Mouse (Mus musculus) stomach, embryonic 16.5 days (tissue): ENCODE data around the gene Zfp790. TPM values are rescaled to one million over a fixed set of nuclear protein-coding genes. Genes with fewer than 3 reads are reported as not detected.

Experiments
- ATAC-seq: fragments of 200-750 bp; cut with Nextera tagmentation; 2 replicates; pipeline ENCODE4 v1.8.0; 2017; ENCODE audit warnings: moderate number of reproducible peaks, moderate TSS enrichment; ENCODE audit not compliant: insufficient read depth, low FRiP score
- H3K27ac ChIP-seq: fragments of 300-500 bp; sonication (generic); 2 replicates; pipeline ENCODE4 v1.5.1; 2014; ENCODE audit warnings: low read length
- H3K27me3 ChIP-seq: fragments of 300-500 bp; sonication (generic); 2 replicates; pipeline ENCODE4 v1.6.1; 2014; ENCODE audit warnings: low read length, control low read depth, mixed read lengths; ENCODE audit not compliant: control insufficient read depth, insufficient read depth
- H3K36me3 ChIP-seq: fragments of 300-500 bp; sonication (generic); 2 replicates; pipeline ENCODE4 v1.6.1; 2014; ENCODE audit warnings: low read length; ENCODE audit not compliant: control insufficient read depth, insufficient read depth
- H3K4me1 ChIP-seq: fragments of 300-500 bp; sonication (generic); 2 replicates; pipeline ENCODE4 v1.6.1; 2014; ENCODE audit warnings: low read length, control low read depth, mixed read lengths; ENCODE audit not compliant: control insufficient read depth, insufficient read depth
- H3K4me2 ChIP-seq: fragments of 300-500 bp; sonication (generic); 2 replicates; pipeline ENCODE4 v1.6.1; 2014; ENCODE audit warnings: low read depth, low read length, mixed read lengths
- H3K4me3 ChIP-seq: fragments of 300-500 bp; sonication (generic); replicated peaks from 2 replicates; pipeline ENCODE4 v1.5.1; 2014; ENCODE audit warnings: mild to moderate bottlenecking, low read length
- H3K9ac ChIP-seq: fragments of 300-500 bp; sonication (generic); 2 replicates; pipeline ENCODE4 v1.6.1; 2014; ENCODE audit warnings: low read length
- H3K9me3 ChIP-seq: fragments of 300-500 bp; sonication (generic); replicated peaks from 2 replicates; pipeline ENCODE4 v1.6.1; 2016; ENCODE audit warnings: low read length, control low read depth; ENCODE audit not compliant: control insufficient read depth
- whole genome bisulfite sequencing: fragments of 180-500 bp; shearing (Covaris S2); extraction: QIAGEN DNeasy Blood & Tissue Kit; methylation state at CpG from one replicate; pipeline ENCODE4 v1.1.7; 2014; 5-methylcytosine and 5-hydroxymethylcytosine counted together
- polyA plus RNA-seq: library from polyadenylated mRNA; unstranded; fragments of >200 nt; fragmentation: Nextera tagmentation; extraction: Ambion mirVana; gene quantifications from 2 replicates; pipeline ENCODE4 v1.2.1, GENCODE M21; 2015

Gene Zfp790
- polyA plus RNA-seq, 1 experiment from 2014 or later, result 13.0 TPM

- Histone ChIP-seq H3K4me3 (peak within 1 kb of the TSS; percentile 59), H3K9ac (peak within 1 kb of the TSS; percentile 74), H3K27me3 (no peaks in the 10 kb centered on the region), H3K4me1 (0 out of 2 replicates have a peak, but pooled peaks cover 10% of the 10 kb centered on the region), H3K4me2 (peak within 1 kb of the TSS; percentile 72), H3K36me3 (0 out of 2 replicates have a peak, but pooled peaks cover 3% of the 10 kb centered on the region), H3K27ac (peak within 1 kb of the TSS; percentile 77), H3K9me3 (no peaks in the 10 kb centered on the region; the same call in 1 of the 2 replicates)
- under 1% methylated on average over 45 of the region's 45 CpGs for WGBS
- ATAC-seq, result peak; percentile 98
Measured at GRCm38 (mm10) chr7:29783871-29784551, 31.9 kb upstream of the Zfp790 start, which contains the start of gene Zfp30. Zfp30 (plus strand) TSS chr7:29783998.

GRCm38 (mm10) chr7:29785023-29785422 lies 30.9 kb upstream of the Zfp790 start:
- Histone ChIP-seq H3K4me1 (0 out of 2 replicates have a peak, but pooled peaks cover 10% of the 10 kb centered on the region), H3K27me3 (no peaks in the 10 kb centered on the region), H3K9ac (peak overlapping the region; percentile 70), H3K4me2 (peak overlapping the region; percentile 72), H3K4me3 (peak overlapping the region; percentile 59), H3K9me3 (no peaks in the 10 kb centered on the region; the same call in 1 of the 2 replicates), H3K27ac (no peak overlapping the region), H3K36me3 (peaks cover 10% of the 10 kb centered on the region)
- ATAC-seq, result no peak
- 53% methylated on average over 8 of the region's 8 CpGs for WGBS

- H3K4me2 ChIP-seq, result peak overlapping the region; percentile 72
- no peaks in the 10 kb centered on the region; the same call in 1 of the 2 replicates for H3K9me3 ChIP-seq
- no peak for ATAC-seq
- H3K4me1 ChIP-seq, result 0 out of 2 replicates have a peak, but pooled peaks cover 10% of the 10 kb centered on the region
- peaks cover 13% of the 10 kb centered on the region for H3K36me3 ChIP-seq
- WGBS, result 69% methylated on average over 5 of the region's 5 CpGs
- no peak overlapping the region for H3K27ac ChIP-seq
- peak overlapping the region; percentile 59 for H3K4me3 ChIP-seq
- peak overlapping the region; percentile 70 for H3K9ac ChIP-seq
- H3K27me3 ChIP-seq, result no peaks in the 10 kb centered on the region
Measured at GRCm38 (mm10) chr7:29785888-29786287, 30.0 kb upstream of the Zfp790 start.

GRCm38 (mm10) chr7:29792906-29793305 lies 23.0 kb upstream of the Zfp790 start:
- Histone ChIP-seq H3K4me1 (no peaks in the 10 kb centered on the region), H3K27me3 (no peaks in the 10 kb centered on the region), H3K9ac (no peak overlapping the region), H3K27ac (no peak overlapping the region), H3K4me2 (no peak overlapping the region), H3K9me3 (0 out of 2 replicates have a peak, but pooled peaks cover 9% of the 10 kb centered on the region), H3K4me3 (no peak overlapping the region), H3K36me3 (peaks cover 25% of the 10 kb centered on the region)
- ATAC-seq, result no peak
- WGBS, result 40% methylated on average over 27 of the region's 27 CpGs

GRCm38 (mm10) chr7:29807046-29807445 lies 8.9 kb upstream of the Zfp790 start:
- Histone ChIP-seq H3K4me3 (no peak overlapping the region), H3K9ac (no peak overlapping the region), H3K36me3 (no peaks in the 10 kb centered on the region), H3K9me3 (no peaks in the 10 kb centered on the region), H3K4me2 (no peak overlapping the region), H3K27me3 (no peaks in the 10 kb centered on the region), H3K27ac (no peak overlapping the region), H3K4me1 (no peaks in the 10 kb centered on the region)
- WGBS, result 83% methylated on average over 5 of the region's 5 CpGs
- ATAC-seq, result no peak

- H3K9ac ChIP-seq, result no peak overlapping the region
- no peaks in the 10 kb centered on the region for H3K36me3 ChIP-seq
- WGBS, result 94% methylated on average over 1 of the region's 1 CpGs
Measured at GRCm38 (mm10) chr7:29812244-29812643, 3.7 kb upstream of the Zfp790 start.

GRCm38 (mm10) chr7:29814381-29814780 lies 1.5 kb upstream of the Zfp790 start:
- Histone ChIP-seq H3K27ac (no peak overlapping the region), H3K27me3 (no peaks in the 10 kb centered on the region), H3K36me3 (no peaks in the 10 kb centered on the region), H3K4me3 (no peak overlapping the region), H3K9ac (no peak overlapping the region), H3K4me1 (peaks cover 20% of the 10 kb centered on the region), H3K4me2 (no peak overlapping the region; the same call in 1 of the 2 replicates), H3K9me3 (no peaks in the 10 kb centered on the region)
- 91% methylated on average over 2 of the region's 2 CpGs for WGBS
- no peak for ATAC-seq

More at GRCm38 (mm10) chr7:29812244-29812643, 3.7 kb upstream of the Zfp790 start:
- Histone ChIP-seq H3K4me1 (peaks cover 14% of the 10 kb centered on the region), H3K4me3 (no peak overlapping the region), H3K9me3 (no peaks in the 10 kb centered on the region), H3K27me3 (no peaks in the 10 kb centered on the region), H3K27ac (no peak overlapping the region), H3K4me2 (no peak overlapping the region)
- no peak for ATAC-seq

GRCm38 (mm10) chr7:29815061-29815784 lies 691 bp upstream of the Zfp790 start:
- WGBS, result 1% methylated on average over 12 of the region's 12 CpGs
- Histone ChIP-seq H3K27ac (peak overlapping the region; percentile 56; the same call in 1 of the 2 replicates), H3K27me3 (no peaks in the 10 kb centered on the region), H3K9me3 (no peaks in the 10 kb centered on the region), H3K4me2 (peak overlapping the region; percentile 73), H3K4me3 (peak overlapping the region; percentile 51), H3K36me3 (no peaks in the 10 kb centered on the region), H3K4me1 (peaks cover 22% of the 10 kb centered on the region), H3K9ac (peak overlapping the region; percentile 83)
- peak; percentile 30 for ATAC-seq
